17 mouse cellular contexts compared by ENCODE assay signal in genomic region chr13:79047240-79047639, GRCm38 (mm10).
"Had no signal": no experiment of that assay in that cellular context is flagged by ENCODE, and none has a peak within 500 bp of the region (broad histone marks: within the 10 kb centered on the region; RNA-seq: fewer than 3 reads in every experiment).

No protein-coding gene starts in this region.

- H3K27ac ChIP-seq: limb, embryonic 12.5 days; limb, embryonic 15.5 days; liver, embryonic 14.5 days; macrophage; neural tube, embryonic 12.5 days; neural tube, embryonic 15.5 days had no signal

- H3K36me3 ChIP-seq: limb, embryonic 12.5 days; limb, embryonic 15.5 days; neural tube, embryonic 12.5 days; neural tube, embryonic 15.5 days had no signal

- H3K9me3 ChIP-seq: limb, embryonic 12.5 days; limb, embryonic 15.5 days; neural tube, embryonic 12.5 days; neural tube, embryonic 15.5 days had no signal

- H3K9ac ChIP-seq: limb, embryonic 12.5 days; limb, embryonic 15.5 days; liver, embryonic 14.5 days; liver, postnatal 0 days; lung, embryonic 14.5 days; neural tube, embryonic 12.5 days; neural tube, embryonic 15.5 days had no signal

- ATAC-seq: liver, postnatal 0 days; lung, postnatal 0 days had no signal

- H3K27me3 ChIP-seq: limb, embryonic 12.5 days; limb, embryonic 15.5 days; neural tube, embryonic 12.5 days; neural tube, embryonic 15.5 days had no signal

- H3K4me2 ChIP-seq: limb, embryonic 12.5 days; limb, embryonic 15.5 days; liver, embryonic 11.5 days; lung, embryonic 14.5 days; neural tube, embryonic 12.5 days; neural tube, embryonic 15.5 days had no signal

- DNase-seq: kidney, adult 18-20 months; kidney, adult 9 months; kidney, postnatal 14 days; kidney, postnatal 4 days; left cerebral cortex, postnatal 4 days; liver, postnatal 0 days; lung, embryonic 14.5 days; thymus, adult 18-20 months; thymus, postnatal 36 days had no signal

- H3K4me3 ChIP-seq: limb, embryonic 12.5 days; limb, embryonic 15.5 days; neural tube, embryonic 12.5 days; neural tube, embryonic 15.5 days had no signal

- H3K4me1 ChIP-seq: limb, embryonic 12.5 days; limb, embryonic 15.5 days; neural tube, embryonic 12.5 days; neural tube, embryonic 15.5 days had no signal
